Mouse (Mus musculus): ENCODE measurements around the gene Hapln3. TPM values are rescaled to one million over a fixed set of nuclear protein-coding genes. Genes with fewer than 3 reads are reported as not detected.

Hapln3 gene
- polyA plus RNA-seq, 1 experiment from 2014 or later = 1.4 TPM

DNA sequence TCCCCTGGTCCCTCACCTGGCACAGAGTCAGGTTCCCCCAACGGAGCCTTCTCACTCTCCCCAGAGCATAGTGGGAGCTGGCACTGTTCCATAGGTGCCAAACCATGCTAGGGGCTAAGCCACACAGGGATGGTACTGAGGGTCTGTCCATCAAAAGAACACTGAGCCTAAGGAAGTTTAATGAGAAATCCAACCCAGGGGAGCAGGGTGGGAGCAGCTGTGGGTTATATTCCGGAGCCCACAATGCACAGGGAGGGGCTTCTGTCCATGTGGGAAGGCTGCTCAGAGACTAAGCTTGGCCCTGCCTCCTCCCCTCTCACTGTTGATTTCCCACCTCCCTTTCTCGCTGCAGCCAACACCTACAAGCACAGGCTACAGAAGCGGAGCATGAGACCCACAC is 17.0 kb downstream of the Hapln3 start:
- Histone ChIP-seq H3K4me1 (ENCODE audit: control insufficient read depth, insufficient read depth, low read length) (no peaks in the 10 kb centered on the region), H3K27ac (ENCODE audit: low read depth, low read length) (no peak overlapping the region), H3K9me3 (replicated peaks; ENCODE audit: control insufficient read depth, low read length) (no peaks in the 10 kb centered on the region), H3K27me3 (ENCODE audit: control insufficient read depth, insufficient read depth, low read length) (peaks cover 2% of the 10 kb centered on the region; the same call in 1 of the 2 replicates), H3K4me2 (no peak overlapping the region), H3K36me3 (ENCODE audit: control insufficient read depth, insufficient read depth, low read length) (no peaks in the 10 kb centered on the region), H3K4me3 (ENCODE audit: low read depth, low read length) (no peak overlapping the region), H3K9ac (ENCODE audit: low read depth, low read length) (no peak overlapping the region)
- WGBS (ENCODE audit: insufficient replicate concordance) = 49% methylated on average over 4 of the region's 4 CpGs
- ATAC-seq (replicated peaks; ENCODE audit: insufficient number of reproducible peaks, low FRiP score, low TSS enrichment) = no peak

DNA sequence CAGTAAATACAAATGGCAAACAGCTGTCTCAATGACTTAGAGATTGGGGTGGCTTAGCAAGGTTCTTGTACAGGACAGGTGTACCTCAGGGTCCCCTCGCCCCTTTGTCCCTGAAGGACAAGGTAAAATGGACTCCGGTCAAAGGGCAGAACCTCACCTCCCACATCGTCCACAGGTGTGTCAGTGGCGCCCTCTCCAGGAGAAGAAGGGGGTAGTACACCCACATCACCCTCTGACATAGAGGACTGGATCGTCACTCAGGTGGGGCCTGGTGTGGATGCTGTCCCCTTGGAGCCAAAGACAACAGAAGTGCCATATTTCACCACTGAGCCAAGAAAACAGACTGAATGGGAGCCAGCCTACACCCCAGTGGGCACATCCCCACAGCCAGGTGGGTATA is 34.3 kb downstream of the Hapln3 start:
- WGBS (ENCODE audit: insufficient replicate concordance) = 68% methylated on average over 5 of the region's 5 CpGs
- Histone ChIP-seq H3K4me2 (no peak overlapping the region), H3K4me3 (ENCODE audit: low read depth, low read length) (no peak overlapping the region), H3K27me3 (ENCODE audit: control insufficient read depth, insufficient read depth, low read length) (no peaks in the 10 kb centered on the region), H3K27ac (ENCODE audit: low read depth, low read length) (no peak overlapping the region), H3K9me3 (replicated peaks; ENCODE audit: control insufficient read depth, low read length) (no peaks in the 10 kb centered on the region), H3K9ac (ENCODE audit: low read depth, low read length) (no peak overlapping the region), H3K36me3 (ENCODE audit: control insufficient read depth, insufficient read depth, low read length) (no peaks in the 10 kb centered on the region), H3K4me1 (ENCODE audit: control insufficient read depth, insufficient read depth, low read length) (no peaks in the 10 kb centered on the region)
- ATAC-seq (replicated peaks; ENCODE audit: insufficient number of reproducible peaks, low FRiP score, low TSS enrichment) = 0 out of 2 replicates have a peak, but pooled peaks have one; percentile 10

DNA sequence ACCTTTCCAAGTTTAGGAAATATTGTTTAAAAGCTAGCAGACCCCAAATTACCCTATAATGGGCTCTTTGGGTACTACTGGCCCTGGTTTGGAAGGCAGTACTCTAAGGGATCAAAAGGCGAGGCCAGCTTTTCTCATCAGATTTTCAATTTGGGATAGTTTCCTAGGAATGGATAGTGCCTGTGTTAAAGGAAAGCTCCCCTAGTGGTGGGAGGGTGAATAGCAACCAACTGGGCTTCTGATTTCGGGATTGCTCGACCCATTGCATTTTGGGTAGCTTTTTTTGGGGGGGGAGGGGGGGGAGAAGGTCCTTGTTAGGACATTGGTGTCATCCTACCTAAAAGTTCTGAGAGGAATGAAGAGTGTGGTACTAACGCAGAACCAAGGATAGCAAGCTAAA is 41.7 kb downstream of the Hapln3 start:
- Histone ChIP-seq H3K9me3 (replicated peaks; ENCODE audit: control insufficient read depth, low read length) (no peaks in the 10 kb centered on the region), H3K36me3 (ENCODE audit: control insufficient read depth, insufficient read depth, low read length) (no peaks in the 10 kb centered on the region), H3K27ac (ENCODE audit: low read depth, low read length) (no peak overlapping the region), H3K4me3 (ENCODE audit: low read depth, low read length) (no peak overlapping the region), H3K9ac (ENCODE audit: low read depth, low read length) (no peak overlapping the region), H3K4me1 (ENCODE audit: control insufficient read depth, insufficient read depth, low read length) (no peaks in the 10 kb centered on the region), H3K4me2 (no peak overlapping the region), H3K27me3 (ENCODE audit: control insufficient read depth, insufficient read depth, low read length) (no peaks in the 10 kb centered on the region; the same call in 1 of the 2 replicates)
- no peak for ATAC-seq (replicated peaks; ENCODE audit: insufficient number of reproducible peaks, low FRiP score, low TSS enrichment)
- WGBS (ENCODE audit: insufficient replicate concordance) = 63% methylated on average over 4 of the region's 4 CpGs

DNA sequence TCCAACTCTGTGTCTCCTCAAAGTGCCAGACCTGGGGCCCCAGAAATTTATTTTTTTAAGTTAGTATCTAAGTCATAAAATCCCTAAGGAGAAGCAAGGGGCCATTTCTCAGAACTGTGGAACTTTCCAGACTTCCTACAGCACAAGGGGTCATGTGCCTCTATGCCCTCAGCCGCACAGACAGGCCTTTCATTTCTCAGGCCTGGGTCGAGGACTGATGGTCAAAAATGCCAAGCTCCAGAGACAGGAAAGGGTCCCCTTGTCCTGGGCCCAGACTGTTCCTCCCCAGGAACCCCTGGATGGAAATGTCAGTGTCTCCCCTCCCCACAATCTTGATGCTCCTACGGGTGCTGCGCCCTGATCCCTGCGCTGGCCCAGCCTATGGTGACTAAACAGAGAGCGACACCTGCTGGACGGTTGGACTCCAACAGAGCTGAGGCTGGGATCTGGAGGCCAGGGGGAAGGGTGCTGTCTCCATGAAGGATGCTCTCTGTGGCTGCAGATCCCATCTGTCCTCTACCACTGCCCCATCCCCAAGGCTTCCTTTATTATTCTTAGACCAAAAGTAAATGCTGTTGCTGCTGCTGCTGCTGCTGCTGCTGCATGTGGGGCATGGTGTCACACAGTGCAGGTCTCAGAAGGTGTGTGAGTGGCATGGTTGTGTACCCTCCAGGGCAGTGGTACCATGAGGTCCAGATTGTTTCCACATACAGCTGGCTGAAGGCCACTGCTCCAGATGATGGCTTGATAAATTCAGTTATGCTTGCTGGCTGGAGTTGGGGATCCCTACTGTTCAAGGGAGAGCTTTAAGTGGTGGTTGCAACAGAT is 50.0 kb downstream of the Hapln3 start:
- no peak for ATAC-seq (replicated peaks; ENCODE audit: insufficient number of reproducible peaks, low FRiP score, low TSS enrichment)
- Histone ChIP-seq H3K36me3 (ENCODE audit: control insufficient read depth, insufficient read depth, low read length) (no peaks in the 10 kb centered on the region), H3K4me2 (0 out of 2 replicates have a peak overlapping the region, but pooled peaks have one; percentile 20), H3K9me3 (replicated peaks; ENCODE audit: control insufficient read depth, low read length) (no peaks in the 10 kb centered on the region), H3K9ac (ENCODE audit: low read depth, low read length) (no peak overlapping the region), H3K4me3 (ENCODE audit: low read depth, low read length) (no peak overlapping the region), H3K27ac (ENCODE audit: low read depth, low read length) (no peak overlapping the region), H3K27me3 (ENCODE audit: control insufficient read depth, insufficient read depth, low read length) (peaks cover 14% of the 10 kb centered on the region), H3K4me1 (ENCODE audit: control insufficient read depth, insufficient read depth, low read length) (no peaks in the 10 kb centered on the region)
- WGBS (ENCODE audit: insufficient replicate concordance) = 23% methylated on average over 7 of the region's 7 CpGs

DNA sequence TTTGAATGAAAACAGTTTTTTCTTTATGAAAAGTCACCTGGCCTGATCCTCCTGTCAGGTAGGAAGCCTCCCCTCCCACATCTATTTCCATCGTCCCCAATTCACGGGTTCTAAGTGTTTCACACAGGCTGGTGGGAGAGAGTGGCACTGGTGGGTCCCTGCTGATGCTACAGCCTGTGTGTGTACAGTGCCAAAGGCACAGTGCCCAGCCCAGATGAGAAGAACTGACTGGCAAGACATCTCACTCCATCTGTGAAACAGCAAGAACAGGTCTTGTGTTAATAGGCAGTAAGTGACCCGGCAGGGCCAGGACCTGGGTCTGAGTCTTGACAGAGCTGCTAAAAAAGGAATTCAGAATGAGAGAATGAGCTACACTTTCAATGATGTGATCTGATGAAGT is 51.6 kb downstream of the Hapln3 start:
- 59% methylated on average over 3 of the region's 3 CpGs for WGBS (ENCODE audit: insufficient replicate concordance)
- H3K4me1 ChIP-seq (ENCODE audit: control insufficient read depth, insufficient read depth, low read length) = no peaks in the 10 kb centered on the region
- ATAC-seq (replicated peaks; ENCODE audit: insufficient number of reproducible peaks, low FRiP score, low TSS enrichment) = no peak

DNA sequence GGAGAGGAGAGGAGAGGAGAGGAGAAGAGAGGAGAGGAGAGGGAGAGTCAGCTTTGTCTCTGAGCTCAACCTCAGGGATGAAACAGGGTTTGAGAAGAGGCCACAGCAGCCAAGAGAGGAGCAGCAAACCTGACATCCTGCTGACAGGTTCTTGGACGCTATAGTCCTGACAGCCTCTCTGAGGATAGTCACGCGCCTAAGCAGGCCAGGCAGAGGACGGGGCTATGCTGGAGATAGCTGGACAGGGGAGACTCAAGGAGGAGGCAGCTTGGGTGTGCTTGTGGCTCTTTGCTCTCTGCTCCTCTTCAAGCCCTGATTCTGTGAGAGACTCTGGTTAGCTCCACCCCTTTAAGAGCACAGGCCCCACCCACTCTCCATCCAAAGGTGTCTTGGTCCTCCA is 62.6 kb downstream of the Hapln3 start:
- ATAC-seq (replicated peaks; ENCODE audit: insufficient number of reproducible peaks, low FRiP score, low TSS enrichment) = peak; percentile 71
- H3K4me3 ChIP-seq (ENCODE audit: low read depth, low read length) = no peak overlapping the region
- no peak overlapping the region for H3K4me2 ChIP-seq
- 3% methylated on average over 4 of the region's 4 CpGs for WGBS (ENCODE audit: insufficient replicate concordance)
- no peaks in the 10 kb centered on the region for H3K27me3 ChIP-seq (ENCODE audit: control insufficient read depth, insufficient read depth, low read length)
- H3K27ac ChIP-seq (ENCODE audit: low read depth, low read length) = no peak overlapping the region
- no peak overlapping the region for H3K9ac ChIP-seq (ENCODE audit: low read depth, low read length)
- H3K4me1 ChIP-seq (ENCODE audit: control insufficient read depth, insufficient read depth, low read length) = no peaks in the 10 kb centered on the region
- H3K9me3 ChIP-seq (replicated peaks; ENCODE audit: control insufficient read depth, low read length) = no peaks in the 10 kb centered on the region
- H3K36me3 ChIP-seq (ENCODE audit: control insufficient read depth, insufficient read depth, low read length) = no peaks in the 10 kb centered on the region

More for the DNA sequence above, 51.6 kb downstream of the Hapln3 start:
- Histone ChIP-seq H3K9me3 (replicated peaks; ENCODE audit: control insufficient read depth, low read length) (no peaks in the 10 kb centered on the region), H3K4me3 (ENCODE audit: low read depth, low read length) (no peak overlapping the region), H3K27me3 (ENCODE audit: control insufficient read depth, insufficient read depth, low read length) (peaks cover 14% of the 10 kb centered on the region), H3K36me3 (ENCODE audit: control insufficient read depth, insufficient read depth, low read length) (no peaks in the 10 kb centered on the region), H3K9ac (ENCODE audit: low read depth, low read length) (no peak overlapping the region), H3K27ac (ENCODE audit: low read depth, low read length) (no peak overlapping the region), H3K4me2 (no peak overlapping the region)

DNA sequence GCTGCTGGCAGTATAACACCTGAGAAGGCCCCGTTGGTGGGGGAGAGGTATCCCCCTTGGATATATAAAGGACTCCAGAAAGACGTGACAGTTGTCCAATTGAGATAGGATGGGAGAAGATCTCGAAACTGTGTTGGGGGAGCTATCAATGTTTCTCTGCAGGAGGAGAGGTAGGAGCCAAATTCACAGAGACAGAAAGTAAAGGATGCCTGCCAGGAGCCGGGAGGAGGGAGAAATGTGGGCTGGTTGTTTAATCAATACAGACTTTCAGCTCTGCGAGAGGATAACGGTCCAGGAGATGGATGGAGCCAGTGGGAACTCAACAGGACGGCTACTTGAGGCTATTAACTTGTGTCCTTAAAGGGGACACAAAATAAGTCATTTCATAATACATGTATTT is 63.4 kb downstream of the Hapln3 start:
- Histone ChIP-seq H3K4me1 (ENCODE audit: control insufficient read depth, insufficient read depth, low read length) (no peaks in the 10 kb centered on the region), H3K4me3 (ENCODE audit: low read depth, low read length) (no peak overlapping the region), H3K36me3 (ENCODE audit: control insufficient read depth, insufficient read depth, low read length) (no peaks in the 10 kb centered on the region), H3K27ac (ENCODE audit: low read depth, low read length) (no peak overlapping the region), H3K27me3 (ENCODE audit: control insufficient read depth, insufficient read depth, low read length) (no peaks in the 10 kb centered on the region), H3K9ac (ENCODE audit: low read depth, low read length) (no peak overlapping the region), H3K4me2 (no peak overlapping the region), H3K9me3 (replicated peaks; ENCODE audit: control insufficient read depth, low read length) (no peaks in the 10 kb centered on the region)
- 62% methylated on average over 7 of the region's 7 CpGs for WGBS (ENCODE audit: insufficient replicate concordance)
- ATAC-seq (replicated peaks; ENCODE audit: insufficient number of reproducible peaks, low FRiP score, low TSS enrichment) = no peak
